In the genomic region with DNA sequence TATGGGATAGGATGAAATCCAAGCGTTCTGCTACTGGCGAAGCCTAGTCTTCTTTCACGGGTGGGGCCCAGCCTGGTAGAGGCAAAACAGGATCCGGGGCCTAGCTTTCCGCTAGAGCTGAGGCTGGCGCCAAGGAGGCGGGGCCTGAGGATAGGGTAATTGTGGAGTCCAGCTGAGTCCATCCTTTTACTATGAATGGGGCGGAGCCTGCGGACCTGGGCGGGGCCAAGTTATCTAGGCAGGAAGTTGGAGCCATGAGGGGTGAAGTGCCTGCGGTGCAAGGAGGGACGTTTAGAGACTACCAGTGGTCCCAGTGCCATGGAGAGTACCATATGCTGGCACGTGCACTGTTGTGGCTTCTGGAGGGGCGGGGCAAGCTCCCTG, we compare ENCODE assay signal across 8 mouse cellular contexts. TPM values are rescaled to one million over a fixed set of nuclear protein-coding genes. Genes with fewer than 3 reads are reported as not detected.
DNase-seq lines count a peak whose midpoint lies in the region; ATAC-seq and TF ChIP-seq lines count a peak whose summit lies in the region.

No protein-coding gene starts in this region.

- peak overlapping the region; percentile 91 for H3K4me2 ChIP-seq in hindbrain, embryonic 16.5 days (ENCODE audit: low read length)

- peak; percentile 49 for ATAC-seq in hindbrain, embryonic 16.5 days

- H3K4me3 ChIP-seq in cortical plate, adult 2 months (ENCODE audit: insufficient read depth, low read length): peak overlapping the region; percentile 48
- H3K4me3 ChIP-seq in gastrocnemius, adult 2 months: peak overlapping the region; percentile 87
- peak overlapping the region; percentile 47 for H3K4me3 ChIP-seq in hindbrain, embryonic 16.5 days (ENCODE audit: low read length)

- no peak for TF ChIP-seq CTCF in cortical plate, adult 2 months (IDR thresholded peaks at IDR 0.05; ENCODE audit: extremely low read depth, insufficient read depth, low read length)
- TF ChIP-seq CTCF in gastrocnemius, adult 2 months (IDR thresholded peaks at IDR 0.05): no peak

- H3K27me3 ChIP-seq in hindbrain, embryonic 16.5 days (replicated peaks; ENCODE audit: control insufficient read depth, insufficient read depth, low read length): no peaks in the 10 kb centered on the region

- H3K36me3 ChIP-seq in hindbrain, embryonic 16.5 days (ENCODE audit: control insufficient read depth, insufficient read depth, low read length): peaks cover 12% of the 10 kb centered on the region

- DNase-seq in adipocyte (ENCODE audit: low spot score): peak; percentile 99
- DNase-seq in gastrocnemius, adult 2 months: peak; percentile 99
- DNase-seq in left cerebral cortex, adult 11 months (ENCODE audit: low spot score): peak; percentile 89
- DNase-seq in lung, postnatal 36 days: peak; percentile 100
- DNase-seq in right cerebral cortex, adult 2 months (ENCODE audit: low spot score in 2 of 2): peak; percentile 80 to 92
- DNase-seq in urinary bladder, postnatal 10 days (ENCODE audit: low spot score): peak; percentile 91

- no peaks in the 10 kb centered on the region for H3K9me3 ChIP-seq in hindbrain, embryonic 16.5 days (ENCODE audit: control insufficient read depth, low read length)

- 0 out of 2 replicates have a peak, but pooled peaks have one; percentile 41 for TF ChIP-seq POLR2A in cortical plate, adult 2 months (IDR thresholded peaks at IDR 0.05; ENCODE audit: extremely low read depth, insufficient read depth, low read length)

- peak overlapping the region; percentile 76 for H3K9ac ChIP-seq in hindbrain, embryonic 16.5 days (ENCODE audit: low read depth, low read length)

- no peaks in the 10 kb centered on the region; the same call in 1 of the 2 replicates for H3K4me1 ChIP-seq in cortical plate, adult 2 months (ENCODE audit: control insufficient read depth, insufficient read depth, low read length)
- peaks cover 30% of the 10 kb centered on the region for H3K4me1 ChIP-seq in hindbrain, embryonic 16.5 days (ENCODE audit: control insufficient read depth, insufficient read depth, low read depth, low read length)

- peak overlapping the region; percentile 58 for H3K27ac ChIP-seq in cortical plate, adult 2 months (ENCODE audit: insufficient read depth, low read length)
- peak overlapping the region; percentile 97 for H3K27ac ChIP-seq in gastrocnemius, adult 2 months
- H3K27ac ChIP-seq in hindbrain, embryonic 16.5 days (ENCODE audit: low read depth, low read length): peak overlapping the region; percentile 85

- WGBS in hindbrain, embryonic 16.5 days: under 1% methylated on average over 14 of the region's 14 CpGs

- intact Hi-C loops in gastrocnemius, adult 2 months (cut with DNase I): loop anchor here (5.0 kb wide), 1 partner anchor 416 kb away; a partner anchor contains a TSS

RNA-seq across cellular contexts. Expression of a gene that starts 0.3 kb away (rescaled TPM):
- 65.4 and 70.8 TPM in 2 replicates for polyA plus RNA-seq in cortical plate, adult 2 months (2012; rRNA removed)
- total RNA-seq in gastrocnemius, adult 2 months (2021): 10 to 100 TPM; 34.2 to 38.4 TPM
- 38.4 and 38.5 TPM in 2 replicates for polyA plus RNA-seq in hindbrain, embryonic 16.5 days (2015; fragmentation: Nextera tagmentation; extraction: Ambion mirVana)

RNA-seq across cellular contexts. Expression of a gene that starts 0.8 kb away (rescaled TPM):
- polyA plus RNA-seq in cortical plate, adult 2 months (2012; rRNA removed): 43.9 and 59.6 TPM in 2 replicates
- total RNA-seq in gastrocnemius, adult 2 months (2021): 10 to 100 TPM; 14.0 to 28.5 TPM
- polyA plus RNA-seq in hindbrain, embryonic 16.5 days (2015; fragmentation: Nextera tagmentation; extraction: Ambion mirVana): 31.8 and 32.6 TPM in 2 replicates

RNA-seq across cellular contexts. Expression of a gene that starts 12.7 kb away (rescaled TPM):
- 417 and 424 TPM in 2 replicates for polyA plus RNA-seq in cortical plate, adult 2 months (2012; rRNA removed)
- total RNA-seq in gastrocnemius, adult 2 months (2021): 100 to 1,000 TPM; 496 to 663 TPM
- polyA plus RNA-seq in hindbrain, embryonic 16.5 days (2015; fragmentation: Nextera tagmentation; extraction: Ambion mirVana): 349 and 361 TPM in 2 replicates

RNA-seq across cellular contexts. Expression of a gene that starts 30.7 kb away (rescaled TPM):
- 2,242 and 2,263 TPM in 2 replicates for polyA plus RNA-seq in cortical plate, adult 2 months (2012; rRNA removed)
- total RNA-seq in gastrocnemius, adult 2 months (2021): 100 to 1,000 TPM; 634 to 773 TPM
- polyA plus RNA-seq in hindbrain, embryonic 16.5 days (2015; fragmentation: Nextera tagmentation; extraction: Ambion mirVana): 491 and 527 TPM in 2 replicates

RNA-seq across cellular contexts. Expression of a gene that starts 34.2 kb away (rescaled TPM):
- polyA plus RNA-seq in cortical plate, adult 2 months (2012; rRNA removed): 54.9 and 55.2 TPM in 2 replicates
- under 1 TPM; 0.20 to 0.77 TPM for total RNA-seq in gastrocnemius, adult 2 months (2021)
- 139 and 149 TPM in 2 replicates for polyA plus RNA-seq in hindbrain, embryonic 16.5 days (2015; fragmentation: Nextera tagmentation; extraction: Ambion mirVana)

Comparison
In these comparisons a context has a peak if more than half of its experiments do, and no peak if none do; other contexts are left out.
1. Peak in every context shown above with its lines: DNase-seq, ATAC-seq, H3K4me3 ChIP-seq and H3K27ac ChIP-seq.